Mouse (Mus musculus): ENCODE measurements around the gene Plekhg1. TPM values are rescaled to one million over a fixed set of nuclear protein-coding genes. Genes with fewer than 3 reads are reported as not detected.

The Plekhg1 gene
- polyA plus RNA-seq, 1 experiment: 18.9 TPM

DNA sequence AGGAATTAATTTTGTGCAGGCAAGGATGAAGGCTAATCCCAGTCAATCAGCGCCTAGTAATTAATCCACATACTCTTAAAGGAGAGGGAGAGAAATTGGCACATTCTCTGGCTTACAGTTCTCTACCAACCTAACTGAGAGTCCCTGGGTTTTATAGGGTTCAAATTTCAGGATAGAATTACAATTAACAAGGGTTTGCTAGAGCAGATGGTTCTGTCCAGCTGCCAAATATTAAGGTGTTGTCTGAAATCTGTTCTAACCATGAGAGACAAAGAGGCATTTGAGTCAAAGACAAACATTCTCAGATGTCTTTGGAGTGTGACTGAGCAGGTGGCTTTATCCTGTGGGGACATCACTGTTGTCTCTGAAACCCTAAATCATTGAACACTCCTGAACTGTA lies 87.2 kb downstream of the Plekhg1 start:
- Histone ChIP-seq H3K9me3 (replicated peaks; ENCODE audit: control insufficient read depth, insufficient read depth, low read length, poor library complexity, severe bottlenecking) (no peaks in the 10 kb centered on the region), H3K27me3 (ENCODE audit: control insufficient read depth, insufficient read depth, low read length, poor library complexity, severe bottlenecking) (no peaks in the 10 kb centered on the region), H3K4me1 (ENCODE audit: control insufficient read depth, insufficient read depth, low read length) (no peaks in the 10 kb centered on the region), H3K9ac (ENCODE audit: low read depth, poor library complexity, severe bottlenecking) (no peak overlapping the region), H3K27ac (ENCODE audit: insufficient read depth, low read length) (no peak overlapping the region), H3K4me3 (ENCODE audit: low read depth, low read length) (no peak overlapping the region), H3K36me3 (ENCODE audit: control insufficient read depth, insufficient read depth, low read length, poor library complexity, severe bottlenecking) (no peaks in the 10 kb centered on the region)
- TF ChIP-seq CTCF (IDR thresholded peaks at IDR 0.05; ENCODE audit: low read depth, low read length): no peak
- no peak for TF ChIP-seq POLR2A (IDR thresholded peaks at IDR 0.05; ENCODE audit: insufficient read depth, low read length)
- TF ChIP-seq EP300 (IDR thresholded peaks at IDR 0.05; ENCODE audit: insufficient read depth, low read depth, low read length): no peak

DNA sequence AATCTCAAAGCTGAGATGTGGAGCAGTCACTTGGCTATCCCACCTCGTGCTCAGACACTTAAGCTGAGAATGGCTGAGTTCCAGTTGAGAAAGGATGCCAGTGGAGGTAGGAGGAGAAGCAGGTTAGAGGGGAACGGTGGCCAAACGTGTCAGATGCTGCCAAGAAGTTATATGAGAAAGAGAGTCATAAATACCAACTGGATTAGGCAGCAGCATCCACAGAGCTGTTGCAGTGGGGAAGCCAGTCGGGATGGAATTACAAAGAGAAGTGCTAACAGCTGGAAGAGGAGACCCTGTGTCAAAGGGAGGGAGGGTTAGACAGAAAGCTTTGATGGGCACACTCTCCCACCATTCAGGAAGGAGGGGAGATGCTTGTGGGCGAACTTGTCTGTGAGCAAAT lies 89.3 kb downstream of the Plekhg1 start:
- TF ChIP-seq POLR2A (IDR thresholded peaks at IDR 0.05; ENCODE audit: insufficient read depth, low read length) (no peak), EP300 (IDR thresholded peaks at IDR 0.05; ENCODE audit: insufficient read depth, low read depth, low read length) (no peak), CTCF (IDR thresholded peaks at IDR 0.05; ENCODE audit: low read depth, low read length) (no peak)
- H3K27me3 ChIP-seq (ENCODE audit: control insufficient read depth, insufficient read depth, low read length, poor library complexity, severe bottlenecking): no peaks in the 10 kb centered on the region
- H3K9ac ChIP-seq (ENCODE audit: low read depth, poor library complexity, severe bottlenecking): no peak overlapping the region
- H3K4me3 ChIP-seq (ENCODE audit: low read depth, low read length): no peak overlapping the region
- no peaks in the 10 kb centered on the region for H3K4me1 ChIP-seq (ENCODE audit: control insufficient read depth, insufficient read depth, low read length)
- H3K27ac ChIP-seq (ENCODE audit: insufficient read depth, low read length): no peak overlapping the region
- H3K9me3 ChIP-seq (replicated peaks; ENCODE audit: control insufficient read depth, insufficient read depth, low read length, poor library complexity, severe bottlenecking): no peaks in the 10 kb centered on the region
- H3K36me3 ChIP-seq (ENCODE audit: control insufficient read depth, insufficient read depth, low read length, poor library complexity, severe bottlenecking): no peaks in the 10 kb centered on the region

DNA sequence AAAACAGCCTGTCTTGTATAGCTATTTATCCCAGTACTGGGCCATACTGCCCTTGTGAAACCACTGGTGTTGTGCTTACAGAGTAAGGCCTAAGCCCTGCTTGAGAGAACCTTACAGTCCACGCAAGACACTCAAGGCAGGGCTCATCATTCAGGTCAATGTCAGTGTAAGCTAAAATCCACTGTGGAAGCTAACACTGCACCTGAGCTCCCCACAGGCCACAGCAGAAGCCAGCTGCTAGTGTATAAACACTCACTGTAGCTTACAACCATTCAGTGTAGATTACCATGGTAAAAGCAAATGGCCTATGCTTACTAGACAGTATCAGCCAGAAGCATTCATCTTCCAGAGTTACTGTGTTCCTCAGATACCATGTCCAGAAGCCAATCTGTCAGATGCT lies 90.5 kb downstream of the Plekhg1 start:
- Histone ChIP-seq H3K36me3 (ENCODE audit: control insufficient read depth, insufficient read depth, low read length, poor library complexity, severe bottlenecking) (no peaks in the 10 kb centered on the region), H3K4me3 (ENCODE audit: low read depth, low read length) (no peak overlapping the region), H3K9me3 (replicated peaks; ENCODE audit: control insufficient read depth, insufficient read depth, low read length, poor library complexity, severe bottlenecking) (no peaks in the 10 kb centered on the region), H3K27ac (ENCODE audit: insufficient read depth, low read length) (no peak overlapping the region), H3K4me1 (ENCODE audit: control insufficient read depth, insufficient read depth, low read length) (peaks cover 3% of the 10 kb centered on the region), H3K27me3 (ENCODE audit: control insufficient read depth, insufficient read depth, low read length, poor library complexity, severe bottlenecking) (no peaks in the 10 kb centered on the region), H3K9ac (ENCODE audit: low read depth, poor library complexity, severe bottlenecking) (no peak overlapping the region)
- no peak for TF ChIP-seq POLR2A (IDR thresholded peaks at IDR 0.05; ENCODE audit: insufficient read depth, low read length)
- no peak for TF ChIP-seq CTCF (IDR thresholded peaks at IDR 0.05; ENCODE audit: low read depth, low read length)
- TF ChIP-seq EP300 (IDR thresholded peaks at IDR 0.05; ENCODE audit: insufficient read depth, low read depth, low read length): no peak

- Histone ChIP-seq H3K36me3 (ENCODE audit: control insufficient read depth, insufficient read depth, low read length, poor library complexity, severe bottlenecking) (no peaks in the 10 kb centered on the region), H3K4me3 (ENCODE audit: low read depth, low read length) (no peak overlapping the region), H3K9me3 (replicated peaks; ENCODE audit: control insufficient read depth, insufficient read depth, low read length, poor library complexity, severe bottlenecking) (no peaks in the 10 kb centered on the region), H3K9ac (ENCODE audit: low read depth, poor library complexity, severe bottlenecking) (no peak overlapping the region), H3K27ac (ENCODE audit: insufficient read depth, low read length) (no peak overlapping the region), H3K27me3 (ENCODE audit: control insufficient read depth, insufficient read depth, low read length, poor library complexity, severe bottlenecking) (no peaks in the 10 kb centered on the region), H3K4me1 (ENCODE audit: control insufficient read depth, insufficient read depth, low read length) (peaks cover 3% of the 10 kb centered on the region)
- TF ChIP-seq POLR2A (IDR thresholded peaks at IDR 0.05; ENCODE audit: insufficient read depth, low read length): no peak
- no peak for TF ChIP-seq EP300 (IDR thresholded peaks at IDR 0.05; ENCODE audit: insufficient read depth, low read depth, low read length)
- TF ChIP-seq CTCF (IDR thresholded peaks at IDR 0.05; ENCODE audit: low read depth, low read length): no peak
These were observed 91.6 kb downstream of the Plekhg1 start for GRCm38 (mm10) chr10:3831597-3832351.

DNA sequence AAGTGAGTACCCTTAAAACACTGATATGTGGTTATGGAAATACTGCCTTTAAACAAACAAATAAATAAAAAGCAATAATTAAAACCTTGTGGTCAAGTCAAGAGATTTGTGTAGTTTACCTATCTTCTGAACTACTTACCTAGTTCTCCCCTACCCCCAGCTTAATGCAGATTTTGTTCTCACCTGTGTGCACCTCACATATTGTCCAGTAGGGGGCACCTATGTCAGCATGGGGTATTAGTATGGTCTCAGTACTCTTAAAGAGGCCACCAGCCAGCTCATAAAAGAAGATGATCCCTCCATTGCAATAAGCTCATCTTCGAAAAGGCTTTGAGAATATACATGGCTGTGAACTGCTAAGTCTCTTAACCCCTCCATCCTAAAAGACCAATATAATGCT lies 93.9 kb downstream of the Plekhg1 start:
- peaks cover 3% of the 10 kb centered on the region for H3K4me1 ChIP-seq (ENCODE audit: control insufficient read depth, insufficient read depth, low read length)

DNA sequence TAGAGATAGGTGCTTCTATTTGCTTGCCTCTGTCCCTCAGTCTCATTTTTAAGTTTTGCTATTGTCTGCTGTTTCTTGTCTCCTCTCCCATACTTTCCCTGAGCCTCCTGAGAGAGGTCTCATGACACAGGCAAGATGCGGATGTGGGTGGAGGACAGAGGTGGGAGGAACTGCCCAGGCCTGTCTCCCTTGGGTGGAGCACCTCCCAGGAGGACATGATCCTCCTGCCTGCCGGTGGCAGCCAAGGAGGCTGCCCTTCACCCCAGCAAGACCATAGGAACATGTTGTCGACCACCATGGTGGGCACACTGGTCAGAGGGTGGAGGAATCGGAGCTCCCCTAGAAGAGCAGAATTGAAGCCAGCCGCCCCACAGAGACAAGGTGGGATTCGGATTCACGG lies 94.5 kb downstream of the Plekhg1 start:
- no peak overlapping the region for H3K9ac ChIP-seq (ENCODE audit: low read depth, poor library complexity, severe bottlenecking)
- no peak overlapping the region for H3K27ac ChIP-seq (ENCODE audit: insufficient read depth, low read length)
- TF ChIP-seq POLR2A (IDR thresholded peaks at IDR 0.05; ENCODE audit: insufficient read depth, low read length) (no peak), EP300 (IDR thresholded peaks at IDR 0.05; ENCODE audit: insufficient read depth, low read depth, low read length) (0 out of 2 replicates have a peak, but pooled peaks have one; percentile 5)
- H3K4me3 ChIP-seq (ENCODE audit: low read depth, low read length): no peak overlapping the region; the same call in 1 of the 2 replicates
- no peaks in the 10 kb centered on the region for H3K36me3 ChIP-seq (ENCODE audit: control insufficient read depth, insufficient read depth, low read length, poor library complexity, severe bottlenecking)
- no peaks in the 10 kb centered on the region for H3K27me3 ChIP-seq (ENCODE audit: control insufficient read depth, insufficient read depth, low read length, poor library complexity, severe bottlenecking)
- H3K9me3 ChIP-seq (replicated peaks; ENCODE audit: control insufficient read depth, insufficient read depth, low read length, poor library complexity, severe bottlenecking): no peaks in the 10 kb centered on the region
- H3K4me1 ChIP-seq (ENCODE audit: control insufficient read depth, insufficient read depth, low read length): peaks cover 3% of the 10 kb centered on the region

More for the DNA sequence above, 93.9 kb downstream of the Plekhg1 start:
- H3K27ac ChIP-seq (ENCODE audit: insufficient read depth, low read length): no peak overlapping the region
- no peaks in the 10 kb centered on the region for H3K9me3 ChIP-seq (replicated peaks; ENCODE audit: control insufficient read depth, insufficient read depth, low read length, poor library complexity, severe bottlenecking)
- H3K27me3 ChIP-seq (ENCODE audit: control insufficient read depth, insufficient read depth, low read length, poor library complexity, severe bottlenecking): no peaks in the 10 kb centered on the region
- H3K36me3 ChIP-seq (ENCODE audit: control insufficient read depth, insufficient read depth, low read length, poor library complexity, severe bottlenecking): no peaks in the 10 kb centered on the region
- no peak for TF ChIP-seq EP300 (IDR thresholded peaks at IDR 0.05; ENCODE audit: insufficient read depth, low read depth, low read length)
- TF ChIP-seq POLR2A (IDR thresholded peaks at IDR 0.05; ENCODE audit: insufficient read depth, low read length): no peak
- no peak for TF ChIP-seq CTCF (IDR thresholded peaks at IDR 0.05; ENCODE audit: low read depth, low read length)
- H3K9ac ChIP-seq (ENCODE audit: low read depth, poor library complexity, severe bottlenecking): no peak overlapping the region
- H3K4me3 ChIP-seq (ENCODE audit: low read depth, low read length): no peak overlapping the region

Data from ES-Bruce4 (cell line).